16 mouse cellular contexts compared by ENCODE assay signal in genomic region chr12:80858307-80858706, GRCm38 (mm10).
A peak's percentile ranks its signal among the peaks of the same experiment; 100 is the strongest.
DNase-seq lines count a peak whose midpoint lies in the region; ATAC-seq lines count a peak whose summit lies in the region.
"Had no signal": no experiment of that assay in that cellular context is flagged by ENCODE, and none has a peak within 500 bp of the region (broad histone marks: within the 10 kb centered on the region; RNA-seq: fewer than 3 reads in every experiment).

No protein-coding gene starts in this region.

- H3K27ac ChIP-seq in midbrain, embryonic 10.5 days (replicated peaks): peak overlapping the region; percentile 75
- no peak overlapping the region for H3K27ac ChIP-seq in midbrain, embryonic 16.5 days (ENCODE audit: low read length)
- H3K27ac ChIP-seq in hindbrain, embryonic 11.5 days (ENCODE audit: low read depth, low read length): peak overlapping the region; percentile 82
- peak overlapping the region; percentile 62 for H3K27ac ChIP-seq in midbrain, embryonic 15.5 days
- H3K27ac ChIP-seq in heart, embryonic 10.5 days: no peak overlapping the region
- H3K27ac ChIP-seq: intestine, embryonic 15.5 days; limb, embryonic 13.5 days had no signal

- no peaks in the 10 kb centered on the region for H3K27me3 ChIP-seq in midbrain, embryonic 10.5 days (ENCODE audit: low read depth, poor library complexity, severe bottlenecking)
- no peaks in the 10 kb centered on the region for H3K27me3 ChIP-seq in midbrain, embryonic 16.5 days (ENCODE audit: control insufficient read depth, insufficient read depth, low read depth, low read length)
- H3K27me3 ChIP-seq in hindbrain, embryonic 11.5 days (ENCODE audit: control insufficient read depth, insufficient read depth, low read length): no peaks in the 10 kb centered on the region
- no peaks in the 10 kb centered on the region for H3K27me3 ChIP-seq in midbrain, embryonic 15.5 days (replicated peaks)
- no peaks in the 10 kb centered on the region for H3K27me3 ChIP-seq in heart, embryonic 10.5 days (ENCODE audit: insufficient read depth, poor library complexity, severe bottlenecking)
- H3K27me3 ChIP-seq: CH12.LX; intestine, embryonic 15.5 days; limb, embryonic 13.5 days; Patski had no signal

- 64% methylated on average over 2 of the region's 2 CpGs for WGBS in midbrain, embryonic 10.5 days
- 35% methylated on average over 2 of the region's 2 CpGs for WGBS in midbrain, embryonic 16.5 days
- 54% methylated on average over 2 of the region's 2 CpGs for WGBS in hindbrain, embryonic 11.5 days
- 24% methylated on average over 2 of the region's 2 CpGs for WGBS in midbrain, embryonic 15.5 days
- 82% methylated on average over 2 of the region's 2 CpGs for WGBS in heart, embryonic 10.5 days

- H3K9ac ChIP-seq in midbrain, embryonic 16.5 days (ENCODE audit: low read depth, low read length): no peak overlapping the region
- no peak overlapping the region for H3K9ac ChIP-seq in hindbrain, embryonic 11.5 days (ENCODE audit: low read depth, low read length)
- H3K9ac ChIP-seq in midbrain, embryonic 15.5 days: no peak overlapping the region
- H3K9ac ChIP-seq: intestine, embryonic 15.5 days; limb, embryonic 13.5 days; liver, postnatal 0 days had no signal

- no peaks in the 10 kb centered on the region; the same call in 1 of the 2 replicates for H3K36me3 ChIP-seq in midbrain, embryonic 10.5 days
- H3K36me3 ChIP-seq in midbrain, embryonic 16.5 days (ENCODE audit: control insufficient read depth, insufficient read depth, low read length): no peaks in the 10 kb centered on the region
- no peaks in the 10 kb centered on the region for H3K36me3 ChIP-seq in hindbrain, embryonic 11.5 days (ENCODE audit: control insufficient read depth, insufficient read depth, low read length)
- H3K36me3 ChIP-seq in midbrain, embryonic 15.5 days (replicated peaks): no peaks in the 10 kb centered on the region
- H3K36me3 ChIP-seq in heart, embryonic 10.5 days: 0 out of 2 replicates have a peak, but pooled peaks cover 2% of the 10 kb centered on the region
- H3K36me3 ChIP-seq: intestine, embryonic 15.5 days; limb, embryonic 13.5 days had no signal

- H3K4me1 ChIP-seq in midbrain, embryonic 10.5 days: peaks cover 72% of the 10 kb centered on the region
- peaks cover 13% of the 10 kb centered on the region for H3K4me1 ChIP-seq in midbrain, embryonic 16.5 days (ENCODE audit: control insufficient read depth, insufficient read depth, low read length)
- peaks cover 2% of the 10 kb centered on the region for H3K4me1 ChIP-seq in hindbrain, embryonic 11.5 days (replicated peaks; ENCODE audit: control insufficient read depth, insufficient read depth, low read length)
- H3K4me1 ChIP-seq in midbrain, embryonic 15.5 days: peaks cover 13% of the 10 kb centered on the region
- H3K4me1 ChIP-seq in heart, embryonic 10.5 days: peaks cover 39% of the 10 kb centered on the region

- H3K9me3 ChIP-seq in midbrain, embryonic 10.5 days (replicated peaks): no peaks in the 10 kb centered on the region
- H3K9me3 ChIP-seq in midbrain, embryonic 16.5 days (replicated peaks; ENCODE audit: control insufficient read depth, low read length, poor library complexity, severe bottlenecking): no peaks in the 10 kb centered on the region
- H3K9me3 ChIP-seq in hindbrain, embryonic 11.5 days (ENCODE audit: control insufficient read depth, low read length): no peaks in the 10 kb centered on the region
- H3K9me3 ChIP-seq in midbrain, embryonic 15.5 days: no peaks in the 10 kb centered on the region
- no peaks in the 10 kb centered on the region for H3K9me3 ChIP-seq in heart, embryonic 10.5 days
- H3K9me3 ChIP-seq: intestine, embryonic 15.5 days; limb, embryonic 13.5 days had no signal

- H3K4me3 ChIP-seq in midbrain, embryonic 10.5 days: no peak overlapping the region
- H3K4me3 ChIP-seq in midbrain, embryonic 16.5 days (ENCODE audit: low read depth, low read length): no peak overlapping the region
- no peak overlapping the region for H3K4me3 ChIP-seq in hindbrain, embryonic 11.5 days (ENCODE audit: low read depth, low read length)
- H3K4me3 ChIP-seq in midbrain, embryonic 15.5 days: no peak overlapping the region
- no peak overlapping the region for H3K4me3 ChIP-seq in heart, embryonic 10.5 days
- H3K4me3 ChIP-seq: intestine, embryonic 15.5 days; limb, embryonic 13.5 days had no signal

- ATAC-seq in midbrain, embryonic 16.5 days: no peak
- peak; percentile 86 for ATAC-seq in hindbrain, embryonic 11.5 days (ENCODE audit: low FRiP score)
- peak; percentile 33; the same call in 1 of the 2 replicates for ATAC-seq in midbrain, embryonic 15.5 days (replicated peaks)
- ATAC-seq: intestine, embryonic 15.5 days; liver, postnatal 0 days; Patski had no signal

- DNase-seq in midbrain, embryonic 10.5 days (ENCODE audit: low spot score): peak; percentile 64
- peak; percentile 70 for DNase-seq in hindbrain, embryonic 11.5 days (ENCODE audit: low spot score)
- no peak for DNase-seq in B cell, adult 2 months
- no peak for DNase-seq in thymus, adult 18-20 months
- no peak for DNase-seq in heart, embryonic 10.5 days (ENCODE audit: low spot score)
- DNase-seq: adrenal gland, postnatal 14 days; cerebellum, adult 11 months; gastrocnemius, postnatal 25 days; kidney, postnatal 10 days; liver, postnatal 0 days had no signal

- H3K4me2 ChIP-seq in midbrain, embryonic 16.5 days (ENCODE audit: low read length): no peak overlapping the region
- no peak overlapping the region for H3K4me2 ChIP-seq in hindbrain, embryonic 11.5 days (replicated peaks; ENCODE audit: low read depth, low read length)
- no peak overlapping the region for H3K4me2 ChIP-seq in midbrain, embryonic 15.5 days
- H3K4me2 ChIP-seq: intestine, embryonic 15.5 days; limb, embryonic 13.5 days had no signal

Comparison
In these comparisons a context has a peak if more than half of its experiments do, and no peak if none do; other contexts are left out.
1. H3K27ac ChIP-seq: peak in midbrain, embryonic 10.5 days (single experiment), hindbrain, embryonic 11.5 days (single experiment) and midbrain, embryonic 15.5 days (single experiment); none in midbrain, embryonic 16.5 days (single experiment) and heart, embryonic 10.5 days (single experiment).
2. DNase-seq: peak in midbrain, embryonic 10.5 days (single experiment) and hindbrain, embryonic 11.5 days (single experiment); none in B cell, adult 2 months (0 of 2), thymus, adult 18-20 months (0 of 2) and heart, embryonic 10.5 days (single experiment).